Mouse (Mus musculus) liver, embryonic 11.5 days (tissue): ENCODE data around the gene Rapgef5. TPM values are rescaled to one million over a fixed set of nuclear protein-coding genes. Genes with fewer than 3 reads are reported as not detected.

Experiments
- ATAC-seq: fragments of 200-750 bp; cut with Nextera tagmentation; replicated peaks from 2 replicates; pipeline ENCODE4 v1.8.0; 2017; ENCODE audit warnings: moderate number of reproducible peaks, mild to moderate bottlenecking, moderate TSS enrichment, moderate library complexity; ENCODE audit not compliant: low FRiP score
- DNase-seq: peaks from one replicate; pipeline ENCODE4 v3.0.0-alpha.2; 2017; ENCODE audit warnings: low spot score
- H3K27ac ChIP-seq: fragments of 300-500 bp; sonication (generic); 2 replicates; pipeline ENCODE4 v1.5.1; 2014; ENCODE audit warnings: mild to moderate bottlenecking, low read depth, low read length, control low read depth
- H3K27me3 ChIP-seq: fragments of 300-500 bp; sonication (generic); replicated peaks from 2 replicates; pipeline ENCODE4 v1.6.1; 2014; ENCODE audit warnings: low read length, mixed read lengths; ENCODE audit not compliant: control insufficient read depth, insufficient read depth
- H3K36me3 ChIP-seq: fragments of 300-500 bp; sonication (generic); 2 replicates; pipeline ENCODE4 v1.6.1; 2014; ENCODE audit warnings: mild to moderate bottlenecking, low read length, moderate library complexity, mixed read lengths; ENCODE audit not compliant: control insufficient read depth, insufficient read depth
- H3K4me1 ChIP-seq: fragments of 300-500 bp; sonication (generic); replicated peaks from 2 replicates; pipeline ENCODE4 v1.6.1; 2014; ENCODE audit warnings: low read length, mixed read lengths; ENCODE audit not compliant: control insufficient read depth, insufficient read depth
- H3K4me2 ChIP-seq: fragments of 300-500 bp; sonication (generic); 2 replicates; pipeline ENCODE4 v1.6.1; 2014; ENCODE audit warnings: mild to moderate bottlenecking, control low read depth, moderate library complexity
- H3K4me3 ChIP-seq: fragments of 300-500 bp; sonication (generic); 2 replicates; pipeline ENCODE4 v1.5.1; 2014; ENCODE audit warnings: low read depth, low read length, control low read depth
- H3K9ac ChIP-seq: fragments of 300-500 bp; sonication (generic); 2 replicates; pipeline ENCODE4 v1.6.1; 2014; ENCODE audit warnings: low read depth, low read length, control low read depth
- H3K9me3 ChIP-seq: fragments of 300-500 bp; sonication (generic); 2 replicates; pipeline ENCODE4 v1.6.1; 2016; ENCODE audit warnings: low read length, inconsistent platforms, mixed read lengths; ENCODE audit not compliant: control insufficient read depth
- WGBS: fragments of 180-500 bp; shearing (Covaris S2); extraction: QIAGEN DNeasy Blood & Tissue Kit; methylation state at CpG from one replicate; pipeline ENCODE4 v1.1.7; 2014; 5-methylcytosine and 5-hydroxymethylcytosine counted together
- polyA plus RNA-seq: library from polyadenylated mRNA; unstranded; fragments of >200 nt; fragmentation: Nextera tagmentation; extraction: Ambion mirVana; gene quantifications from 2 replicates; pipeline ENCODE4 v1.2.1, GENCODE M21; 2014

The Rapgef5 gene
- polyA plus RNA-seq, result 2.4 and 2.6 TPM in 2 replicates

DNA sequence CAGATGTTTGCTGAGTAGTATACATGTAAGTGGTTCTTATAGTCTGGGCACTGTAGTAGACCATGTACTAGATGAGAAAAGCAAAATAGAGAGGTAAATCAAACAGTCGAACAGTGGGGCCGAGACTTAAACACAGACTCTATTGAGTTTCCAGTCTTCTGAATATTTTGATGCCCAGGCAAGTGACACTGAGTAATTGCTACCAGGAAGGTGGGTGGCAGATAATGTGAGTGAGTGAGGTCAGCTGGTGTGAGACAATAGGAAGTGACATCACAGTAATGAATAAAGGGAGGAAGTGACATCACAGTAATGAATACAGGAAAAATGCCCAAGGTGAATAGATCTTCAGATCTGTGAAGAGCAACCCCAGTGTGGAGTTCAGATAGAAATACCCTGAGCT lies at the start of gene Rapgef5:
Rapgef5 (plus strand) TSS at position 301 of the 400 bp plus-strand sequence.
- H3K9me3 ChIP-seq, result no peaks in the 10 kb centered on the region
- no peak within 1 kb of the TSS for H3K4me2 ChIP-seq
- ATAC-seq (no peak), DNase-seq (no peak)
- 89% methylated on average over 2 of the region's 2 CpGs for WGBS
- H3K9ac ChIP-seq, result no peak within 1 kb of the TSS
- no peak within 1 kb of the TSS for H3K27ac ChIP-seq
- H3K4me1 ChIP-seq, result no peaks in the 10 kb centered on the region
- no peaks in the 10 kb centered on the region for H3K36me3 ChIP-seq
- H3K4me3 ChIP-seq, result no peak within 1 kb of the TSS
- H3K27me3 ChIP-seq, result 0 out of 2 replicates have a peak, but pooled peaks cover 2% of the 10 kb centered on the region

- ATAC-seq (no peak), DNase-seq (no peak)
- H3K36me3 ChIP-seq, result no peaks in the 10 kb centered on the region
- no peak overlapping the region for H3K4me3 ChIP-seq
- H3K9ac ChIP-seq, result no peak overlapping the region
- H3K4me2 ChIP-seq, result no peak overlapping the region
- no peak overlapping the region for H3K27ac ChIP-seq
- no peaks in the 10 kb centered on the region for H3K9me3 ChIP-seq
- H3K4me1 ChIP-seq, result no peaks in the 10 kb centered on the region
- H3K27me3 ChIP-seq, result no peaks in the 10 kb centered on the region
- 56% methylated on average over 5 of the region's 5 CpGs for WGBS
Measured at GRCm38 (mm10) chr12:117468329-117468728, 48.0 kb upstream of the Rapgef5 start.

DNA sequence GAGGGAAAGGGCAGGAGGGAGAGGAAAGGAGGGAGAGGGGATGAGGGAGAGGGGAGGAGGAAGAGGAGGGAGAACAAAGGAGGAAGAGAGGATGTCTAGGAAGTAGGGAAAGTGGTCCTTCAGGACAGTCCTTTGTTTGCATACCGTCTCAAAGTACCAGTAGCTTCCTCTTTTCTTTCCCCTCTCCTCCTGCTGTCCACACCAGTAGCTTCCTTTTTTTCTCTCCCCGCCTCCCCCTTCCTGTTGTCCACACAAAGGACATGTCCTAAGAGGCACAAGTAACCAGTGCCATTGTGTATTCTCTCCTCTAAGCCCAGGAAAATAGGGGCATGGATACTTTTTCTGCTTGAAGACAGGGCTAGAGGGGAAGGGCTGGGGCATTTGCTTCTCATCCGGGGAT lies 37.3 kb upstream of the Rapgef5 start:
- no peaks in the 10 kb centered on the region for H3K36me3 ChIP-seq
- no peak for DNase-seq
- no peak overlapping the region for H3K4me2 ChIP-seq
- H3K4me1 ChIP-seq, result no peaks in the 10 kb centered on the region
- no peaks in the 10 kb centered on the region for H3K9me3 ChIP-seq
- H3K27ac ChIP-seq, result no peak overlapping the region
- no peak for ATAC-seq
- H3K9ac ChIP-seq, result no peak overlapping the region
- no peak overlapping the region for H3K4me3 ChIP-seq
- 34% methylated on average over 3 of the region's 3 CpGs for WGBS
- H3K27me3 ChIP-seq, result no peaks in the 10 kb centered on the region

GRCm38 (mm10) chr12:117479680-117480079 lies 36.6 kb upstream of the Rapgef5 start:
- DNase-seq (no peak), ATAC-seq (no peak; the same call in 1 of the 2 replicates)
- Histone ChIP-seq H3K4me2 (no peak overlapping the region), H3K27me3 (no peaks in the 10 kb centered on the region), H3K4me1 (no peaks in the 10 kb centered on the region), H3K4me3 (no peak overlapping the region), H3K9ac (no peak overlapping the region), H3K36me3 (no peaks in the 10 kb centered on the region), H3K9me3 (no peaks in the 10 kb centered on the region), H3K27ac (no peak overlapping the region)
- WGBS, result 35% methylated on average over 7 of the region's 7 CpGs

- ATAC-seq (no peak), DNase-seq (no peak)
- no peak overlapping the region for H3K9ac ChIP-seq
- H3K4me3 ChIP-seq, result no peak overlapping the region
- no peaks in the 10 kb centered on the region for H3K27me3 ChIP-seq
- H3K4me2 ChIP-seq, result no peak overlapping the region
- no peaks in the 10 kb centered on the region for H3K9me3 ChIP-seq
- no peak overlapping the region for H3K27ac ChIP-seq
- 67% methylated on average over 3 of the region's 3 CpGs for WGBS
- no peaks in the 10 kb centered on the region for H3K4me1 ChIP-seq
- no peaks in the 10 kb centered on the region for H3K36me3 ChIP-seq
Measured at GRCm38 (mm10) chr12:117480958-117481357, 35.3 kb upstream of the Rapgef5 start.

- H3K9ac ChIP-seq, result no peak overlapping the region
- H3K4me2 ChIP-seq, result no peak overlapping the region
- no peaks in the 10 kb centered on the region for H3K27me3 ChIP-seq
- DNase-seq, result no peak
- no peak overlapping the region for H3K4me3 ChIP-seq
- ATAC-seq, result no peak
- no peaks in the 10 kb centered on the region for H3K9me3 ChIP-seq
- WGBS, result 46% methylated on average over 3 of the region's 3 CpGs
- no peaks in the 10 kb centered on the region for H3K36me3 ChIP-seq
- no peaks in the 10 kb centered on the region for H3K4me1 ChIP-seq
- H3K27ac ChIP-seq, result no peak overlapping the region
Measured at GRCm38 (mm10) chr12:117482665-117483064, 33.6 kb upstream of the Rapgef5 start.

GRCm38 (mm10) chr12:117486118-117487057 lies 29.9 kb upstream of the Rapgef5 start:
- Histone ChIP-seq H3K4me3 (no peak overlapping the region), H3K27me3 (no peaks in the 10 kb centered on the region), H3K4me2 (no peak overlapping the region), H3K4me1 (no peaks in the 10 kb centered on the region), H3K9ac (no peak overlapping the region), H3K27ac (no peak overlapping the region), H3K36me3 (no peaks in the 10 kb centered on the region), H3K9me3 (no peaks in the 10 kb centered on the region)
- DNase-seq (no peak), ATAC-seq (no peak)
- 80% methylated on average over 4 of the region's 4 CpGs for WGBS

DNA sequence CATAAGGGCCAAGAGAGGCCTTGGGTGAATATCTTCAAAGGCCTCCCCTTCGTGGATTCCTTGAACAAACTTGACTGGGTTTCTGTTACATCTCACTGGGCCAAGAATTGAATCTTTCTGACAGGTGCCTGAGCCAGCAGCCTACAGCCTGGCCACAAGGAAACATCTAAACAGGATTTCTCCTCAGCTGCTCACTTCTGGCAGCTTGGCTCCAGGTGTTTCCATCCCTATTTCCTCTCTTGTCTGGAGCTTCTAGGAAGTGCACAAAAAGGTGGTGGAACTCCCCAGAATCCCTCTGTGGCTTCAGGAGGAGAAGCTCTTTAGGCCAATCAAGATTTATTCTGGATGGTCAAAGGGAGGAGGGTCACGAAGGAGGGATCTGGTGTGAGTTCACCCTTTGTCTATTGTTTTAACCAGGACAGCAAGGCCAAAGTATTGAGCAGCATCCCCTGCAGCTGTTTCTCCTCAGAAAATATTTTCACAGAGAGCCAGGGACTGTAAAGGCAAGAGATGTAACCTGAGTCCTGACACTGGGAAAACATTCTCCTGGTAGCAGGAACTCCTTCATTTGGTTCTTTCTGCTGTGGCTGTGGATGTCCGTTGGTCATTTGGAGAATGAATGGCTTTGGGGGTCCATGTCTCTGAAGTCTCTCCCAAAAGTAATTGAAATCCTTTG lies 19.6 kb upstream of the Rapgef5 start:
- Histone ChIP-seq H3K4me3 (no peak overlapping the region), H3K27me3 (no peaks in the 10 kb centered on the region), H3K36me3 (no peaks in the 10 kb centered on the region), H3K4me1 (no peaks in the 10 kb centered on the region), H3K4me2 (no peak overlapping the region), H3K27ac (no peak overlapping the region), H3K9ac (no peak overlapping the region), H3K9me3 (no peaks in the 10 kb centered on the region)
- 63% methylated on average over 3 of the region's 3 CpGs for WGBS
- DNase-seq (no peak), ATAC-seq (no peak)
